Mouse (Mus musculus) lung, postnatal 0 days (tissue): ENCODE results near the gene Trio.

Source experiments
- CTCF ChIP-seq: IDR thresholded peaks from 2 replicates; pipeline ENCODE4 v1.5.1; 2016; ENCODE audit warnings: antibody characterized with exemption, mild to moderate bottlenecking
- EP300 ChIP-seq: IDR thresholded peaks from 2 replicates; pipeline ENCODE4 v1.6.1; 2016; ENCODE audit warnings: antibody characterized with exemption, mild to moderate bottlenecking, control low read depth

DNA sequence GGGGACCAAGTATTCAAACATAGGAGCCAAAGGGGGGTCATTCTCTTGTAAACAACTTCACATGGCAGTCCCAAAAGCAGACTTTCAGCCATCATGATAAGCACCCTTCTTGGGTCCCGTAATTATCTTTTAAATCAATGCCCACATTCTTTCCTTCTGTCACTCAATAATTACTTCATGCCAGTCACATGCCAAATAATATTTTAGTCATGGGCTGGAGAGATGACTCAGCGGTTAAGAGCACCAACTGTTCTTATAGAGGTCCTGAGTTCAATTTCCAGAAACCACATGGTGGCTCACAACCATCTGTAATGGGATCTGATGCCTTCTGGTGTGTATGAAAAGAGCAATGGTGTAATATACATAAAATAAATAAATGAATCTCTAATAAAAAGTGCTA, 37.8 kb upstream of the Trio start:
- TF ChIP-seq CTCF = no peak
- TF ChIP-seq EP300 = no peak
